Mouse (Mus musculus): ENCODE data around the gene Rtkn2. TPM values are rescaled to one million over a fixed set of nuclear protein-coding genes. Genes with fewer than 3 reads are reported as not detected.

The Rtkn2 gene
- 0.21 TPM for polyA plus RNA-seq (2017; shearing (Covaris generic))

DNA sequence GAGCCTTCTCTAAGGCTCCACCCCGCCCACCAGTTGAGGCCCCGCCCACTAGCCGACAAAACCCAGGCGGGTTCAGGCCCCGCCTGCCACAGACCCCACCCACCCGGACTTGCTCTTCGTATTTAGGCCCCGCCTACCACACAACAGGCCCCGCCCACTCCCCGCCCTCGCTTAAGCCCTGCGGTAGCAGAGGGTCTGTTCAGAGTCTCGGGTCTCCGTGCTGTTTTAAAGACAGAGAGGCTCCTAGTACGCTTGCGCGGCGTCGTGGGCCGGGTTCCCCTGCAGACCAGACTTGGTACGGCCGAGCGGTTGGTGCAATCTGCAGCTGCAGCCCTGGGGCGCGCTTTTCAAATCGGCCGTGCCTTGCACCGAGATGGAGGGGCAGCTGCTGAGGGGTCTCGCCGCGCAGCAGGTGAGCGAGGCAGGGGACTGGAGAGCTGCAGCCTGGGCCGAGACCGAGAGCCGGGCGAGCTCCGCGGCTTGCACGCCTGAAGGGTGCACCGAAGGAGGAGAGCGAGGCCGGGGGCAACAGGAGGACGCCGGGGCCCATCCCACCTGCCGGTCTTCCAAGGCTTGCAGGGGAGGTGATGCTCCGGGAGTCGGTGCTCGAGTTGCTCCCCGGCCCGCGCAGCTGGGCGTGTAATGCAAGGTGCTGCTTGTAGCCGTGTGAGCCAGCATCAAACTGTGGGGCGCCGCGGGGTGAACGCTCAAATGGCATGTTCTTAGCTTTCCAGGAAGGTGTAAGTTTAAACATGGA is at the start of gene Rtkn2:
Rtkn2 (plus strand) TSS at position 170 of the 757 bp plus-strand sequence.

Other genes with a start within 250 kb of the Rtkn2 start
- gene Zfp365, start 66.9 kb upstream of the Rtkn2 start, polyA plus RNA-seq (2017; shearing (Covaris generic)): 6.3 TPM